Mouse (Mus musculus): Measurements from ENCODE around the gene Tmsb10. TPM values are rescaled to one million over a fixed set of nuclear protein-coding genes. Genes with fewer than 3 reads are reported as not detected.

Tmsb10 gene
- polyA plus RNA-seq, 1 experiment from 2014 or later, result 2,375 TPM

GRCm38 (mm10) chr6:72921081-72921480 is 37.5 kb downstream of the Tmsb10 start:
- DNase-seq (ENCODE audit: low spot score), result no peak
- no peaks in the 10 kb centered on the region for H3K4me1 ChIP-seq
- H3K27ac ChIP-seq, result no peak overlapping the region
- no peaks in the 10 kb centered on the region for H3K27me3 ChIP-seq (ENCODE audit: insufficient read depth, poor library complexity, severe bottlenecking)
- H3K36me3 ChIP-seq, result no peaks in the 10 kb centered on the region
- no peak overlapping the region for H3K4me3 ChIP-seq
- no peaks in the 10 kb centered on the region for H3K9me3 ChIP-seq
- WGBS, result 90% methylated on average over 3 of the region's 3 CpGs

- no peaks in the 10 kb centered on the region for H3K27me3 ChIP-seq (ENCODE audit: insufficient read depth, poor library complexity, severe bottlenecking)
- no peak overlapping the region for H3K27ac ChIP-seq
- 57% methylated on average over 9 of the region's 9 CpGs for WGBS
- DNase-seq (ENCODE audit: low spot score), result no peak
- H3K4me1 ChIP-seq, result no peaks in the 10 kb centered on the region
- no peak overlapping the region for H3K4me3 ChIP-seq
- no peaks in the 10 kb centered on the region for H3K9me3 ChIP-seq
- H3K36me3 ChIP-seq, result no peaks in the 10 kb centered on the region
Measured at GRCm38 (mm10) chr6:72918510-72919033, 40.0 kb downstream of the Tmsb10 start.

GRCm38 (mm10) chr6:72916330-72916729 is 42.2 kb downstream of the Tmsb10 start:
- no peak overlapping the region for H3K4me3 ChIP-seq
- no peaks in the 10 kb centered on the region for H3K27me3 ChIP-seq (ENCODE audit: insufficient read depth, poor library complexity, severe bottlenecking)
- H3K4me1 ChIP-seq, result no peaks in the 10 kb centered on the region
- H3K36me3 ChIP-seq, result no peaks in the 10 kb centered on the region
- no peaks in the 10 kb centered on the region for H3K9me3 ChIP-seq
- 75% methylated on average over 7 of the region's 7 CpGs for WGBS
- no peak overlapping the region for H3K27ac ChIP-seq
- no peak for DNase-seq (ENCODE audit: low spot score)

GRCm38 (mm10) chr6:72914087-72914749 is 44.3 kb downstream of the Tmsb10 start:
- 83% methylated on average over 6 of the region's 6 CpGs for WGBS

GRCm38 (mm10) chr6:72911261-72911660 is 47.3 kb downstream of the Tmsb10 start:
- 58% methylated on average over 4 of the region's 4 CpGs for WGBS
- H3K4me3 ChIP-seq, result no peak overlapping the region
- H3K27me3 ChIP-seq (ENCODE audit: insufficient read depth, poor library complexity, severe bottlenecking), result no peaks in the 10 kb centered on the region
- H3K9me3 ChIP-seq, result no peaks in the 10 kb centered on the region
- H3K4me1 ChIP-seq, result no peaks in the 10 kb centered on the region
- no peak overlapping the region for H3K27ac ChIP-seq
- no peaks in the 10 kb centered on the region for H3K36me3 ChIP-seq
- DNase-seq (ENCODE audit: low spot score), result no peak

More at GRCm38 (mm10) chr6:72914087-72914749, 44.3 kb downstream of the Tmsb10 start:
- Histone ChIP-seq H3K4me1 (no peaks in the 10 kb centered on the region), H3K27me3 (ENCODE audit: insufficient read depth, poor library complexity, severe bottlenecking) (no peaks in the 10 kb centered on the region), H3K4me3 (no peak overlapping the region), H3K27ac (no peak overlapping the region), H3K9me3 (no peaks in the 10 kb centered on the region), H3K36me3 (no peaks in the 10 kb centered on the region)
- DNase-seq (ENCODE audit: low spot score), result no peak

Other genes starting within 250 kb of the Tmsb10 start
- 14.7 and 25.9 TPM in 2 replicates for gene Tcf7l1, start 169.5 kb downstream of the Tmsb10 start, polyA plus RNA-seq (2016; fragmentation: Nextera tagmentation; extraction: Ambion mirVana)
- gene Kcmf1, start 58.8 kb downstream of the Tmsb10 start, polyA plus RNA-seq (2016; fragmentation: Nextera tagmentation; extraction: Ambion mirVana), result 37.4 and 37.7 TPM in 2 replicates